Mouse (Mus musculus) forebrain, embryonic 16.5 days (tissue): ENCODE measurements around the gene Grik5. TPM values are rescaled to one million over a fixed set of nuclear protein-coding genes. Genes with fewer than 3 reads are reported as not detected.

ENCODE experiments used
- ATAC-seq: fragments of 200-750 bp; cut with Nextera tagmentation; 2 replicates; pipeline ENCODE4 v1.8.0; 2017; ENCODE audit warnings: mild to moderate bottlenecking, moderate library complexity
- H3K27ac ChIP-seq: fragments of 300-500 bp; sonication (generic); 2 replicates; pipeline ENCODE4 v1.5.1; 2014; ENCODE audit warnings: low read length, control low read depth
- H3K27me3 ChIP-seq: fragments of 300-500 bp; sonication (generic); replicated peaks from 2 replicates; pipeline ENCODE4 v1.6.1; 2014; ENCODE audit warnings: low read length; ENCODE audit not compliant: control insufficient read depth, insufficient read depth
- H3K36me3 ChIP-seq: fragments of 300-500 bp; sonication (generic); 2 replicates; pipeline ENCODE4 v1.6.1; 2014; ENCODE audit not compliant: control insufficient read depth, insufficient read depth
- H3K4me1 ChIP-seq: fragments of 300-500 bp; sonication (generic); replicated peaks from 2 replicates; pipeline ENCODE4 v1.6.1; 2014; ENCODE audit warnings: low read length; ENCODE audit not compliant: control insufficient read depth, insufficient read depth
- H3K4me2 ChIP-seq: fragments of 300-500 bp; sonication (generic); 2 replicates; pipeline ENCODE4 v1.6.1; 2014; ENCODE audit warnings: mild to moderate bottlenecking, low read length, control low read depth
- H3K4me3 ChIP-seq: fragments of 300-500 bp; sonication (generic); replicated peaks from 2 replicates; pipeline ENCODE4 v1.5.1; 2014; ENCODE audit warnings: mild to moderate bottlenecking, low read length, control low read depth
- H3K9ac ChIP-seq: fragments of 300-500 bp; sonication (generic); replicated peaks from 2 replicates; pipeline ENCODE4 v1.6.1; 2014; ENCODE audit warnings: low read depth, low read length, control low read depth
- H3K9me3 ChIP-seq: fragments of 300-500 bp; sonication (generic); 2 replicates; pipeline ENCODE4 v1.6.1; 2016; ENCODE audit warnings: low read length; ENCODE audit not compliant: control insufficient read depth
- WGBS: fragments of 180-500 bp; shearing (Covaris S2); extraction: QIAGEN DNeasy Blood & Tissue Kit; methylation state at CpG from one replicate; pipeline ENCODE4 v1.1.7; 2014; 5-methylcytosine and 5-hydroxymethylcytosine counted together
- polyA plus RNA-seq: library from polyadenylated mRNA; unstranded; fragments of >200 nt; fragmentation: Nextera tagmentation; extraction: Ambion mirVana; gene quantifications from 2 replicates; pipeline ENCODE4 v1.2.1, GENCODE M21; 2015

The Grik5 gene
- polyA plus RNA-seq, 1 experiment from 2014 or later = 16.9 TPM

DNA sequence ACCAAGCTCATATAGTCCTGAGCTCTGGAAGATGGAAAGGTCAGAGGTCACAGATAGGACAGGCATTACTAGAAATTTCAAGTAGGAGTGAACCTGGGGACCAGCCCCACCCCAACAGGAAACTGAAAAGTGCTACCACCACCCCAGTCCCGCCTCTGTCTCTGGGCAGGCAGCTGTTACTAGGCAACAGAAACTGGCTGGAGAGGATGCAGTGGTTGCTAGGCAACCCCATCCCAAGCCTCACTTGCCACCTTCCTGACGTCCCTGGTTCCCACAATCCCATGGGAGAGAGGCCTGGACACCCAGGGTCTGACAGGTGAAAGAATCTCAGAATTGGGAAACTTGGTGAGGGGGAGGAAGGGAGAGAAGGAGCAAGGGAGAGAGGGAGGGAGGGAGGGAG lies 3.4 kb downstream of the Grik5 start:
- no peak overlapping the region for H3K4me3 ChIP-seq
- peak; percentile 45 for ATAC-seq

DNA sequence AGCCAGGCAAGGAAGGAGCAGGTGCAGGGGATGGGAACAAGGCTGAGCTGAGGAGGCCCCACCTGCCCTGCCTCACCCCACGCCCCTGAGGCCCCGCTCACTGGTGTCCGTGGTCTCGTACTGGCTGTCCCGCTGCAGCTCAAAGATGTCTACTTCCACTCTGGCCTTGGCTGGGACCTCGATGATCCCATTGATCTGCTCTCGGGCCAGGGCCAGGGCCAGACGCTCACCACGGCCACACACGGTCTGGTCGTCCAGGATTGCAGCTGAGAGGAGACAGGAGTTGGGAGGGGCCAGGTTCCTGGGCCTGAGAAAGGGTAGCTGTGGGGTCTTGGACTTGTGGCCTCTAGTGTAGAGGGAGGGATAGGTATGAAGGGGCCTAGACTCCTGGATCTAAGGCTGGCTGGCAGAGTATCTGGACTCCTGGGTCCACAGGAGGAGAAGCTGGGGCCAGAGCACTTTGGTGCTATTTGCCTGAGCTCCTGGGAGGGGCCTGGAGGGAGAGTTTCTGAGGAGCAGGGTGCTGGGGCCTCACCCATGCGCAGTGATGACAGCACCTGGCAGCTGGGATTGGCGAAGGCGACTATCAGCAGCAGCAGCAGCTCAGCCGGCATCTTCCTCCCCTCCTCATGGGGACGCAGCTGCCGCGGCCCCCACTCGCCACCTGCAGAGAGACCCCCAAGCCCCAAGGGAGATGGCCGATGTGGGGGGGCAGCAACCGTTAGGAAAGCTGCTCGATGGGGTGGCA lies 4.1 kb downstream of the Grik5 start:
- WGBS = 86% methylated on average over 22 of the region's 22 CpGs
- Histone ChIP-seq H3K4me2 (0 out of 2 replicates have a peak overlapping the region, but pooled peaks have one; percentile 6), H3K9ac (no peak overlapping the region), H3K9me3 (no peaks in the 10 kb centered on the region), H3K4me3 (no peak overlapping the region), H3K27ac (no peak overlapping the region), H3K27me3 (no peaks in the 10 kb centered on the region), H3K4me1 (peaks cover 33% of the 10 kb centered on the region), H3K36me3 (peaks cover 39% of the 10 kb centered on the region)
- no peak for ATAC-seq

More for the DNA sequence above, 3.4 kb downstream of the Grik5 start:
- Histone ChIP-seq H3K36me3 (peaks cover 32% of the 10 kb centered on the region), H3K27ac (no peak overlapping the region), H3K27me3 (no peaks in the 10 kb centered on the region), H3K9ac (no peak overlapping the region), H3K4me1 (peaks cover 40% of the 10 kb centered on the region), H3K4me2 (peak overlapping the region; percentile 6; the same call in 1 of the 2 replicates), H3K9me3 (no peaks in the 10 kb centered on the region)
- WGBS = 0% methylated on average over 2 of the region's 2 CpGs

DNA sequence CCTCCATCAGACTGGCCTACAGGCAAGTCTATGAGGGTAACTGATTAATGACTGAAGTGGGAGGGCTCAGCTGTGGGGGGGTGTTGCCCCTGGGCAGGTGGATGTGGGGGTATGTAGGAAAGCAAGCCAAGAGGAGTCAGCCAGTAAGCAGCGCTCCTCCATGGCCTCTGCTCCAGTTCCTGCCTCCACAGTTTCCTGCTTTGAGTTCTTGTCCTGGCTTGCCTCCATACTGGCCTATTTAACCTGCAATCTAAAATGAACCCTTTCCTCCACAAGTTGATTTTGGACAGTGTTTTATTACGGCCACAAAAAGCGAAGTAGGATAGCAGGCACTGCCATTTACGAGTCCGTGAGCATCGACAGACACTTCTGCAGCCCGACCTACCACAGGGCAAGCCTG lies 4.8 kb downstream of the Grik5 start:
- WGBS = 93% methylated on average over 7 of the region's 7 CpGs
- no peak overlapping the region for H3K4me3 ChIP-seq
- no peak overlapping the region for H3K4me2 ChIP-seq
- peaks cover 33% of the 10 kb centered on the region for H3K4me1 ChIP-seq
- H3K9me3 ChIP-seq = no peaks in the 10 kb centered on the region
- H3K9ac ChIP-seq = no peak overlapping the region
- no peak for ATAC-seq
- peaks cover 45% of the 10 kb centered on the region for H3K36me3 ChIP-seq
- H3K27ac ChIP-seq = no peak overlapping the region
- H3K27me3 ChIP-seq = no peaks in the 10 kb centered on the region

DNA sequence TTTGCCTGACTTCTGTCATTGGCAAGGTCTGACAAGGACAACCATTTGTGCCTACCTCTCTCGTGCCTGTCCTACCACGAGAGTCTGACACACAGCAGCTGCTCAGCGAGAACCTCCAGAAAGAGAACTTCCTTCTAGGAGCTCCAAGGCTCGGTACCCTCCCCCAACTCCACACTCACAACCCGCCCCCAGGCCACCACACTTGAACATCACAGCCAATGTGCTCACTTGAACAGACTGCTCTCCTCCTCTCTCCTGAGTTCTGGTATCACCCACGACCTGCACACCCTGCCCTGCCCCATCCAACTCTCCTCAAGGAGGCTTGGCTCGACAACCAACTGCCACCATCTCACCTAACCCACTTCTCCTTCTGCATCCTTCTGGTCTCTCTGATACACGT lies 8.2 kb downstream of the Grik5 start:
- WGBS = 92% methylated on average over 8 of the region's 8 CpGs
- Histone ChIP-seq H3K4me3 (no peak overlapping the region), H3K9me3 (no peaks in the 10 kb centered on the region), H3K27me3 (no peaks in the 10 kb centered on the region), H3K9ac (no peak overlapping the region), H3K4me2 (no peak overlapping the region), H3K36me3 (peaks cover 66% of the 10 kb centered on the region), H3K4me1 (peaks cover 8% of the 10 kb centered on the region), H3K27ac (no peak overlapping the region)
- ATAC-seq = no peak

DNA sequence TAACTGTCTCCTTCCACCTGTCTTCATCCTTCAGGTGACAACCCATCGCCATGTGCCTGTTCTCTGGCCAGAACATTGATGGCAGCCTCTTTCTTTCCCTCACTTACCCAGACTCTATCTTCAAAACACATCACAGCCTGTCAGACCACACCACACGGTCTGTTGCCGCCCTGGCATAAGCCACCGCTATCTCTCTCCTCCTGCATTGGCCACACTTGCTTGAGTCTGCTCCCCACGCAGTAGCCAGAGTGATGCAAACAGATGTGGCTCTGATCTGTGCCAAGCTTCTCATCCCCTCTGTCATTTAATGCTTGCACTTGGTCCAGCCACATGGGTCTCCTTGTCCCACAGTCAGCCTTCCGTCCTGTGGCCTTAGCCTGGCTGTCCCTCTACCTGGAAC lies 8.8 kb downstream of the Grik5 start:
- H3K27ac ChIP-seq = no peak overlapping the region
- no peak overlapping the region for H3K9ac ChIP-seq
- 95% methylated on average over 6 of the region's 6 CpGs for WGBS
- no peaks in the 10 kb centered on the region for H3K27me3 ChIP-seq
- ATAC-seq = no peak
- H3K4me2 ChIP-seq = no peak overlapping the region
- H3K4me1 ChIP-seq = peaks cover 2% of the 10 kb centered on the region
- H3K36me3 ChIP-seq = peaks cover 71% of the 10 kb centered on the region
- no peak overlapping the region for H3K4me3 ChIP-seq
- H3K9me3 ChIP-seq = no peaks in the 10 kb centered on the region

DNA sequence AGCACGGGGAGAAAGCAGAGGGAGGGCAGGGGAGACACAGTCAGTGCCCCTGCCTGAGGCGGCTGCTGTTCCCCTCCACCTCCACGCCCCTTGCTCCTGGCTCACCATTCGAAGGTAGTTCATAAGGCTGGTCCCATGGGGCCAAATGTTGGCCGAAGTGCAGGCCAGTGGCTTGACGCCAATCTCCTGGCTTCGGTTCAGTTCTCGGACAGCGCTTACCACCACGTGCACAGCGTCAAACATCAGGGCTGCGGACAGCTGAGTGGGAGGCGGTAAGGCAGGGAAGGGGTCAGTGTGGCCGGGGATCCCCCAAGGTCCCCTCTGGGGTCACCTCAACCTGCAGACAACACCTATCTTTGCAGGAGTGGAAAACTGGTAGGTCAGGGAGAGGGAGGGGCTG lies 13.3 kb downstream of the Grik5 start:
- ATAC-seq = no peak
- no peak overlapping the region for H3K9ac ChIP-seq
- H3K27ac ChIP-seq = no peak overlapping the region
- no peaks in the 10 kb centered on the region for H3K27me3 ChIP-seq
- H3K4me3 ChIP-seq = no peak overlapping the region
- peaks cover 74% of the 10 kb centered on the region for H3K36me3 ChIP-seq
- no peak overlapping the region for H3K4me2 ChIP-seq
- no peaks in the 10 kb centered on the region for H3K4me1 ChIP-seq
- no peaks in the 10 kb centered on the region for H3K9me3 ChIP-seq
- WGBS = 92% methylated on average over 14 of the region's 14 CpGs

DNA sequence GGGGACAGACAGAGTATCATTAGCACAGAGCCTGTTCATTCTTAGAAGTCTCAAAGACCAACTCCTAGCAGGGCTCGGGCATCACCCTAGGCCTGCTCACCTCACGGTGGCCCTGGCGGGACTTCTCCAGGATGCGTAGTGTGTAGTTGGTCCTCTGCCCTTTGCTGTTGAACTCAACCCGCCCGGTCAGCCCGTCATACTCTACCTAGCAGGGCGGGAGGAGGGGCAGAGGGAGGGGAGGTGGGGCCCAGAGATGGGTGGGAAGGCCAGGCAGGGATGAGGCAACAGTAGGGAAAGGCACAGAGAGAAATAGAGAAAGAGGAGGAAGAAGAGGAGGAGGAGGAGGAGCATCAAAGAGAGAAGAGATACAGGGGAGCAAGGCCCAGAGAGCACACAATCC lies 13.8 kb downstream of the Grik5 start:
- no peaks in the 10 kb centered on the region for H3K4me1 ChIP-seq
- no peaks in the 10 kb centered on the region for H3K9me3 ChIP-seq
- no peak overlapping the region for H3K4me3 ChIP-seq
- H3K27ac ChIP-seq = no peak overlapping the region
- peaks cover 70% of the 10 kb centered on the region for H3K36me3 ChIP-seq
- no peak overlapping the region for H3K4me2 ChIP-seq
- no peak for ATAC-seq
- 98% methylated on average over 8 of the region's 8 CpGs for WGBS
- H3K27me3 ChIP-seq = no peaks in the 10 kb centered on the region
- no peak overlapping the region for H3K9ac ChIP-seq

DNA sequence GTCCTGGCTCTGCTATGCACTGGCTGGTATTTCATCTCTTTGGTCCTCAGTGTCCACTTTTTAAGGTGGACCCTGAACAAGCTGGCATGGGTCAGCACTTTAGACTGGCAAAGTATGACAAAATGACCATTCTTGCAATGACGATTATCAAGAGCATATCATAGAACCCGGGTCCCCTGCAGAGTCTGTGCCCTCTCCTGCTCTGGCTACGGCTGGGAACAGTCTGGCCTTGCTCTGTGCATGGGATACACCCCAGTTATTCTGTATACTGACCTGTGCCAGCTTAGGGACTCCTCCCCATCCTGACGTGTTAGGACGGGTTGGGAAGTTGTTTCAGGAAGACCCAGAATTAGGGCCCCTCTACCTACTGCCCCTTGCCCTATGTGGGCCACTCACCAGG lies 14.3 kb downstream of the Grik5 start:
- H3K4me1 ChIP-seq = no peaks in the 10 kb centered on the region
- no peaks in the 10 kb centered on the region for H3K27me3 ChIP-seq
- H3K36me3 ChIP-seq = peaks cover 67% of the 10 kb centered on the region
- no peak for ATAC-seq
- no peak overlapping the region for H3K9ac ChIP-seq
- no peaks in the 10 kb centered on the region for H3K9me3 ChIP-seq
- H3K27ac ChIP-seq = no peak overlapping the region
- 95% methylated on average over 5 of the region's 5 CpGs for WGBS
- no peak overlapping the region for H3K4me3 ChIP-seq
- no peak overlapping the region for H3K4me2 ChIP-seq

DNA sequence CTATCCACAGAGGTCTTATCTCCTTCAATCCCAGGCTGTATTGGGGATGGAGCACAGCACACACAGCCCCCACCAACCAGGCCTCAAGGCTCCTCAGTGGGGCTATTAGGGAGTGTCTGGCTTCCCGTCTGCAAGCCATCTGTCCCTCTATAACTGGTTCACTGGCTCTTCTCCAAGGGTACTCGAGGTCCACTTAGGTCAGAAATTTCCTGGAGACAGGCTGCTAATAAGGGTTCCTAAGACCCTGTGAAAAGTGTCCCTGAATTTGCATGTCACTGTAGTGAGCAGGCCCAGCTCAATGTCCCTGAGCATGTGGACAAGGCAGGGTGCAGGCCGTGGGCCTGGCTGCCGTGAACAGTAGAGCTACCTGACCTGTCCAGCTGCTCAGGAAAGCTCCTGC lies 15.2 kb downstream of the Grik5 start:
- Histone ChIP-seq H3K36me3 (peaks cover 59% of the 10 kb centered on the region), H3K27ac (no peak overlapping the region), H3K4me2 (no peak overlapping the region), H3K9ac (no peak overlapping the region), H3K4me3 (no peak overlapping the region), H3K4me1 (no peaks in the 10 kb centered on the region), H3K27me3 (no peaks in the 10 kb centered on the region), H3K9me3 (no peaks in the 10 kb centered on the region)
- 65% methylated on average over 4 of the region's 4 CpGs for WGBS
- ATAC-seq = peak; percentile 45; the same call in 1 of the 2 replicates
